In genomic region chr12:9228486-9228885, GRCm38 (mm10) we compare ENCODE assay signal across 15 mouse cellular contexts.
DNase-seq lines count a peak whose midpoint lies in the region; ATAC-seq and TF ChIP-seq lines count a peak whose summit lies in the region.
"Had no signal": no experiment of that assay in that cellular context is flagged by ENCODE, and none has a peak within 500 bp of the region (broad histone marks: within the 10 kb centered on the region; RNA-seq: fewer than 3 reads in every experiment).

No protein-coding gene starts in this region.

- H3K4me1 ChIP-seq in lung, embryonic 14.5 days (ENCODE audit: insufficient read depth): no peaks in the 10 kb centered on the region
- no peaks in the 10 kb centered on the region; the same call in 1 of the 2 replicates for H3K4me1 ChIP-seq in lung, adult 2 months (ENCODE audit: control insufficient read depth, insufficient read depth, low read length)
- 0 out of 2 replicates have a peak, but pooled peaks cover 9% of the 10 kb centered on the region for H3K4me1 ChIP-seq in embryonic facial prominence, embryonic 15.5 days
- H3K4me1 ChIP-seq in stomach, postnatal 0 days (replicated peaks; ENCODE audit: control insufficient read depth, insufficient read depth): no peaks in the 10 kb centered on the region
- H3K4me1 ChIP-seq: forebrain, embryonic 12.5 days; liver, embryonic 12.5 days; stomach, embryonic 15.5 days had no signal

- TF ChIP-seq POLR2A in lung, adult 2 months (IDR thresholded peaks at IDR 0.05; ENCODE audit: borderline replicate concordance, extremely low read depth, low read depth, low read length): no peak

- intact Hi-C loops in heart, postnatal 14 days (cut with DNase I): loop anchor here (5.0 kb wide), 1 partner anchor 121 kb away; no protein-coding TSS in a partner anchor

- no peaks in the 10 kb centered on the region for H3K36me3 ChIP-seq in lung, embryonic 14.5 days (ENCODE audit: insufficient read depth)
- no peaks in the 10 kb centered on the region for H3K36me3 ChIP-seq in embryonic facial prominence, embryonic 15.5 days
- H3K36me3 ChIP-seq in stomach, postnatal 0 days (ENCODE audit: control insufficient read depth, insufficient read depth, low read length): no peaks in the 10 kb centered on the region
- H3K36me3 ChIP-seq: forebrain, embryonic 12.5 days; heart, embryonic 13.5 days; liver, embryonic 12.5 days; midbrain, embryonic 10.5 days; stomach, embryonic 15.5 days had no signal

- H3K27me3 ChIP-seq in lung, embryonic 14.5 days (ENCODE audit: insufficient read depth, low read length): no peaks in the 10 kb centered on the region
- no peaks in the 10 kb centered on the region for H3K27me3 ChIP-seq in embryonic facial prominence, embryonic 15.5 days
- H3K27me3 ChIP-seq in stomach, postnatal 0 days (ENCODE audit: control insufficient read depth, insufficient read depth, low read length): no peaks in the 10 kb centered on the region
- H3K27me3 ChIP-seq: CH12.LX; forebrain, embryonic 12.5 days; heart, embryonic 13.5 days; liver, embryonic 12.5 days; stomach, embryonic 15.5 days had no signal

- H3K9ac ChIP-seq in lung, embryonic 14.5 days: no peak overlapping the region
- H3K9ac ChIP-seq in embryonic facial prominence, embryonic 15.5 days: no peak overlapping the region
- no peak overlapping the region for H3K9ac ChIP-seq in stomach, postnatal 0 days (ENCODE audit: low read length)
- H3K9ac ChIP-seq: forebrain, embryonic 12.5 days; heart, embryonic 13.5 days; liver, embryonic 12.5 days; stomach, embryonic 15.5 days had no signal

- no peak overlapping the region for H3K27ac ChIP-seq in lung, embryonic 14.5 days (ENCODE audit: low read depth)
- H3K27ac ChIP-seq in embryonic facial prominence, embryonic 15.5 days (replicated peaks): no peak overlapping the region
- H3K27ac ChIP-seq in stomach, postnatal 0 days (replicated peaks): no peak overlapping the region
- H3K27ac ChIP-seq: forebrain, embryonic 12.5 days; heart, embryonic 13.5 days; liver, embryonic 12.5 days; midbrain, embryonic 10.5 days; stomach, embryonic 15.5 days had no signal

- H3K4me3 ChIP-seq in lung, embryonic 14.5 days (ENCODE audit: low read depth, low read length): no peak overlapping the region
- no peak overlapping the region for H3K4me3 ChIP-seq in lung, adult 2 months (replicated peaks; ENCODE audit: extremely low read depth, low read depth, low read length)
- no peak overlapping the region for H3K4me3 ChIP-seq in embryonic facial prominence, embryonic 15.5 days (replicated peaks)
- H3K4me3 ChIP-seq in stomach, postnatal 0 days (ENCODE audit: low read depth, low read length): no peak overlapping the region
- H3K4me3 ChIP-seq: forebrain, embryonic 12.5 days; heart, embryonic 13.5 days; liver, embryonic 12.5 days; midbrain, embryonic 10.5 days; stomach, embryonic 15.5 days had no signal

- TF ChIP-seq CTCF in lung, embryonic 14.5 days (IDR thresholded peaks at IDR 0.05; ENCODE audit: low read depth): no peak
- TF ChIP-seq CTCF in lung, adult 2 months (IDR thresholded peaks at IDR 0.05; ENCODE audit: insufficient read depth, low read length): no peak
- no peak for TF ChIP-seq CTCF in stomach, postnatal 0 days (IDR thresholded peaks at IDR 0.05; ENCODE audit: low read depth)

- ATAC-seq in frontal cortex, adult (ENCODE audit: low TSS enrichment): peak; percentile 31; the same call in 1 of the 2 replicates
- peak; percentile 35; the same call in 1 of the 2 replicates for ATAC-seq in lung, embryonic 14.5 days (ENCODE audit: insufficient read depth)
- 0 out of 2 replicates have a peak, but pooled peaks have one; percentile 34 for ATAC-seq in embryonic facial prominence, embryonic 15.5 days (ENCODE audit: insufficient number of reproducible peaks, low FRiP score, low TSS enrichment, low read depth)
- ATAC-seq in stomach, postnatal 0 days (ENCODE audit: low FRiP score, low TSS enrichment): no peak
- ATAC-seq: liver, embryonic 12.5 days had no signal

- H3K4me2 ChIP-seq in lung, embryonic 14.5 days: no peak overlapping the region
- no peak overlapping the region for H3K4me2 ChIP-seq in embryonic facial prominence, embryonic 15.5 days (replicated peaks)
- no peak overlapping the region for H3K4me2 ChIP-seq in stomach, postnatal 0 days (replicated peaks; ENCODE audit: low read depth)
- H3K4me2 ChIP-seq: forebrain, embryonic 12.5 days; heart, embryonic 13.5 days; liver, embryonic 12.5 days; stomach, embryonic 15.5 days had no signal

- H3K9me3 ChIP-seq in lung, embryonic 14.5 days (ENCODE audit: low read depth, low read length): no peaks in the 10 kb centered on the region
- no peaks in the 10 kb centered on the region for H3K9me3 ChIP-seq in embryonic facial prominence, embryonic 15.5 days (replicated peaks)
- H3K9me3 ChIP-seq in stomach, postnatal 0 days (ENCODE audit: control insufficient read depth, low read length): no peaks in the 10 kb centered on the region
- H3K9me3 ChIP-seq: forebrain, embryonic 12.5 days; heart, embryonic 13.5 days; liver, embryonic 12.5 days; midbrain, embryonic 10.5 days; stomach, embryonic 15.5 days had no signal

- DNase-seq in frontal cortex, postnatal 14 days (ENCODE audit: low spot score in 2 of 2): no peak
- peak; percentile 9 for DNase-seq in lung, embryonic 14.5 days
- DNase-seq in lung, adult 2 months: no peak
- DNase-seq in heart, postnatal 14 days: peak; percentile 39 to 46
- no peak for DNase-seq in spleen, postnatal 10 days (ENCODE audit: low spot score in 2 of 2)
- no peak for DNase-seq in stomach, postnatal 0 days (ENCODE audit: low spot score)
- DNase-seq: kidney, adult 8-10 months had no signal

- WGBS in lung, embryonic 14.5 days: 66% methylated on average over 2 of the region's 2 CpGs
- WGBS in lung, adult 2 months: 59% methylated on average over 2 of the region's 2 CpGs
- WGBS in embryonic facial prominence, embryonic 15.5 days: 60% methylated on average over 2 of the region's 2 CpGs
- WGBS in stomach, postnatal 0 days: 85% methylated on average over 2 of the region's 2 CpGs

- no peak for TF ChIP-seq EP300 in stomach, postnatal 0 days (optimal IDR thresholded peaks at IDR 0.05)

Comparison
In these comparisons a context has a peak if more than half of its experiments do, and no peak if none do; other contexts are left out.
1. DNase-seq: peak in lung, embryonic 14.5 days (single experiment) and heart, postnatal 14 days (2 of 2); none in frontal cortex, postnatal 14 days (0 of 2), lung, adult 2 months (single experiment), spleen, postnatal 10 days (0 of 2) and stomach, postnatal 0 days (single experiment).